Mouse (Mus musculus): Measurements from ENCODE around the gene Lhx1. TPM values are rescaled to one million over a fixed set of nuclear protein-coding genes. Genes with fewer than 3 reads are reported as not detected.
A peak's percentile ranks its signal among the peaks of the same experiment; 100 is the strongest.

Gene Lhx1
- polyA plus RNA-seq, 1 experiment from 2014 or later, result 0.05 TPM

- ATAC-seq (ENCODE audit: low read depth), result no peak
- 9% methylated on average over 14 of the region's 14 CpGs for WGBS (ENCODE audit: insufficient replicate concordance)
Measured at GRCm38 (mm10) chr11:84529797-84530703, 4.7 kb upstream of the Lhx1 start.

GRCm38 (mm10) chr11:84529143-84529755, 3.9 kb upstream of the Lhx1 start:
- Histone ChIP-seq H3K27ac (ENCODE audit: low read length) (no peak overlapping the region), H3K4me3 (ENCODE audit: low read depth, low read length) (no peak overlapping the region), H3K9ac (ENCODE audit: low read depth, low read length) (no peak overlapping the region), H3K27me3 (ENCODE audit: control insufficient read depth, insufficient read depth, low read depth, low read length) (peaks cover 92% of the 10 kb centered on the region), H3K4me2 (ENCODE audit: low read depth, low read length) (no peak overlapping the region), H3K36me3 (ENCODE audit: control insufficient read depth, insufficient read depth) (no peaks in the 10 kb centered on the region), H3K9me3 (replicated peaks; ENCODE audit: control insufficient read depth, low read length) (no peaks in the 10 kb centered on the region), H3K4me1 (ENCODE audit: control insufficient read depth, low read depth, low read length) (peaks cover 10% of the 10 kb centered on the region)
- 3% methylated on average over 24 of the region's 24 CpGs for WGBS (ENCODE audit: insufficient replicate concordance)
- no peak for ATAC-seq (ENCODE audit: low read depth)

More at GRCm38 (mm10) chr11:84529797-84530703, 4.7 kb upstream of the Lhx1 start:
- peaks cover 5% of the 10 kb centered on the region for H3K4me1 ChIP-seq (ENCODE audit: control insufficient read depth, low read depth, low read length)
- no peaks in the 10 kb centered on the region for H3K9me3 ChIP-seq (replicated peaks; ENCODE audit: control insufficient read depth, low read length)
- H3K4me3 ChIP-seq (ENCODE audit: low read depth, low read length), result no peak overlapping the region
- H3K36me3 ChIP-seq (ENCODE audit: control insufficient read depth, insufficient read depth), result no peaks in the 10 kb centered on the region
- H3K27ac ChIP-seq (ENCODE audit: low read length), result no peak overlapping the region
- peaks cover 83% of the 10 kb centered on the region for H3K27me3 ChIP-seq (ENCODE audit: control insufficient read depth, insufficient read depth, low read depth, low read length)
- H3K4me2 ChIP-seq (ENCODE audit: low read depth, low read length), result no peak overlapping the region
- H3K9ac ChIP-seq (ENCODE audit: low read depth, low read length), result no peak overlapping the region

GRCm38 (mm10) chr11:84526976-84527860, 1.9 kb upstream of the Lhx1 start:
- Histone ChIP-seq H3K27ac (ENCODE audit: low read length) (no peak overlapping the region), H3K4me3 (ENCODE audit: low read depth, low read length) (no peak overlapping the region), H3K4me2 (ENCODE audit: low read depth, low read length) (no peak overlapping the region), H3K9me3 (replicated peaks; ENCODE audit: control insufficient read depth, low read length) (no peaks in the 10 kb centered on the region), H3K36me3 (ENCODE audit: control insufficient read depth, insufficient read depth) (no peaks in the 10 kb centered on the region), H3K4me1 (ENCODE audit: control insufficient read depth, low read depth, low read length) (peaks cover 10% of the 10 kb centered on the region), H3K9ac (ENCODE audit: low read depth, low read length) (no peak overlapping the region), H3K27me3 (ENCODE audit: control insufficient read depth, insufficient read depth, low read depth, low read length) (peaks cover 97% of the 10 kb centered on the region)
- no peak for ATAC-seq (ENCODE audit: low read depth)
- WGBS (ENCODE audit: insufficient replicate concordance), result 3% methylated on average over 29 of the region's 29 CpGs

- no peak for ATAC-seq (ENCODE audit: low read depth)
- peaks cover 98% of the 10 kb centered on the region for H3K27me3 ChIP-seq (ENCODE audit: control insufficient read depth, insufficient read depth, low read depth, low read length)
- WGBS (ENCODE audit: insufficient replicate concordance), result under 1% methylated on average over 10 of the region's 10 CpGs
- H3K9ac ChIP-seq (ENCODE audit: low read depth, low read length), result no peak overlapping the region
- no peak overlapping the region for H3K4me2 ChIP-seq (ENCODE audit: low read depth, low read length)
- no peaks in the 10 kb centered on the region for H3K36me3 ChIP-seq (ENCODE audit: control insufficient read depth, insufficient read depth)
- H3K4me1 ChIP-seq (ENCODE audit: control insufficient read depth, low read depth, low read length), result peaks cover 10% of the 10 kb centered on the region
- H3K9me3 ChIP-seq (replicated peaks; ENCODE audit: control insufficient read depth, low read length), result no peaks in the 10 kb centered on the region
- no peak overlapping the region for H3K27ac ChIP-seq (ENCODE audit: low read length)
- H3K4me3 ChIP-seq (ENCODE audit: low read depth, low read length), result no peak overlapping the region; the same call in 1 of the 2 replicates
Measured at GRCm38 (mm10) chr11:84526451-84526850, 1.1 kb upstream of the Lhx1 start.

- 2% methylated on average over 48 of the region's 48 CpGs for WGBS (ENCODE audit: insufficient replicate concordance)
- Histone ChIP-seq H3K27me3 (ENCODE audit: control insufficient read depth, insufficient read depth, low read depth, low read length) (peaks cover 100% of the 10 kb centered on the region), H3K27ac (ENCODE audit: low read length) (no peak overlapping the region), H3K4me2 (ENCODE audit: low read depth, low read length) (peak overlapping the region; percentile 48), H3K36me3 (ENCODE audit: control insufficient read depth, insufficient read depth) (no peaks in the 10 kb centered on the region), H3K4me3 (ENCODE audit: low read depth, low read length) (peak overlapping the region; percentile 37), H3K9ac (ENCODE audit: low read depth, low read length) (no peak overlapping the region), H3K9me3 (replicated peaks; ENCODE audit: control insufficient read depth, low read length) (no peaks in the 10 kb centered on the region), H3K4me1 (ENCODE audit: control insufficient read depth, low read depth, low read length) (peaks cover 10% of the 10 kb centered on the region)
- no peak for ATAC-seq (ENCODE audit: low read depth)
Measured at GRCm38 (mm10) chr11:84524511-84525270, 644 bp downstream of the Lhx1 start.

GRCm38 (mm10) chr11:84523841-84524510, 1.4 kb downstream of the Lhx1 start:
- ATAC-seq (ENCODE audit: low read depth), result no peak
- H3K4me3 ChIP-seq (ENCODE audit: low read depth, low read length), result no peak overlapping the region
- H3K4me2 ChIP-seq (ENCODE audit: low read depth, low read length), result no peak overlapping the region

GRCm38 (mm10) chr11:84523321-84523831, 2.0 kb downstream of the Lhx1 start:
- Histone ChIP-seq H3K27ac (ENCODE audit: low read length) (no peak overlapping the region), H3K4me2 (ENCODE audit: low read depth, low read length) (peak overlapping the region; percentile 59; the same call in 1 of the 2 replicates), H3K4me3 (ENCODE audit: low read depth, low read length) (no peak overlapping the region), H3K4me1 (ENCODE audit: control insufficient read depth, low read depth, low read length) (peaks cover 10% of the 10 kb centered on the region), H3K9me3 (replicated peaks; ENCODE audit: control insufficient read depth, low read length) (no peaks in the 10 kb centered on the region), H3K27me3 (ENCODE audit: control insufficient read depth, insufficient read depth, low read depth, low read length) (peaks cover 100% of the 10 kb centered on the region), H3K36me3 (ENCODE audit: control insufficient read depth, insufficient read depth) (no peaks in the 10 kb centered on the region), H3K9ac (ENCODE audit: low read depth, low read length) (no peak overlapping the region)
- no peak for ATAC-seq (ENCODE audit: low read depth)
- 4% methylated on average over 16 of the region's 16 CpGs for WGBS (ENCODE audit: insufficient replicate concordance)

More at GRCm38 (mm10) chr11:84523841-84524510, 1.4 kb downstream of the Lhx1 start:
- no peak overlapping the region for H3K9ac ChIP-seq (ENCODE audit: low read depth, low read length)
- no peaks in the 10 kb centered on the region for H3K36me3 ChIP-seq (ENCODE audit: control insufficient read depth, insufficient read depth)
- H3K9me3 ChIP-seq (replicated peaks; ENCODE audit: control insufficient read depth, low read length), result no peaks in the 10 kb centered on the region
- H3K4me1 ChIP-seq (ENCODE audit: control insufficient read depth, low read depth, low read length), result peaks cover 10% of the 10 kb centered on the region
- H3K27me3 ChIP-seq (ENCODE audit: control insufficient read depth, insufficient read depth, low read depth, low read length), result peaks cover 100% of the 10 kb centered on the region
- no peak overlapping the region for H3K27ac ChIP-seq (ENCODE audit: low read length)
- WGBS (ENCODE audit: insufficient replicate concordance), result under 1% methylated on average over 35 of the region's 35 CpGs

Measured in liver, embryonic 16.5 days (tissue).